Mouse (Mus musculus): ENCODE data around the gene Rhot2.
"Not testable (repeated sequence)": the region's sequence is repeated elsewhere in the genome, so short reads cannot be mapped to it uniquely, and the experiment has no call there.

Rhot2 gene

DNA sequence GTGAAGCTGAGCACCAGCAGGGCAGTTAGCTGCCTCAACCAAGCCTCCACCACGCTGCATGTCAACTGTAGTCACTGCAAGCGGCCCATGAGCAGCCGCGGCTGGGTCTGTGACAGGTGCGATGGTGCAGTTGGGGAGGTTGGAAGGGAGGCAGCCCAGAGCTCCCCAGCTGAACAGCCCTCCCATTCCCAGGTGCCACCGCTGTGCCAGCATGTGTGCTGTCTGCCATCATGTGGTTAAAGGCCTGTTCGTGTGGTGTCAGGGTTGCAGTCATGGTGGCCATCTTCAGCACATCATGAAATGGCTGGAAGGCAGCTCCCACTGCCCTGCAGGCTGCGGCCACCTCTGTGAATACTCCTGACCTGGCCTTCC is 16.4 kb downstream of the Rhot2 start:
- no peak for DNase-seq (ENCODE audit: low read depth, low spot score)

GRCm38 (mm10) chr17:25827546-25828222 is 17.0 kb downstream of the Rhot2 start:
- no peak for DNase-seq (ENCODE audit: low read depth, low spot score)

GRCm38 (mm10) chr17:25827011-25827410 is 17.6 kb downstream of the Rhot2 start:
- DNase-seq (ENCODE audit: low read depth, low spot score): no peak

GRCm38 (mm10) chr17:25825984-25826570 is 18.6 kb downstream of the Rhot2 start:
- no peak for DNase-seq (ENCODE audit: low read depth, low spot score)

- DNase-seq (ENCODE audit: low read depth, low spot score): no peak
Observed at GRCm38 (mm10) chr17:25825311-25825710, 19.3 kb downstream of the Rhot2 start.

DNA sequence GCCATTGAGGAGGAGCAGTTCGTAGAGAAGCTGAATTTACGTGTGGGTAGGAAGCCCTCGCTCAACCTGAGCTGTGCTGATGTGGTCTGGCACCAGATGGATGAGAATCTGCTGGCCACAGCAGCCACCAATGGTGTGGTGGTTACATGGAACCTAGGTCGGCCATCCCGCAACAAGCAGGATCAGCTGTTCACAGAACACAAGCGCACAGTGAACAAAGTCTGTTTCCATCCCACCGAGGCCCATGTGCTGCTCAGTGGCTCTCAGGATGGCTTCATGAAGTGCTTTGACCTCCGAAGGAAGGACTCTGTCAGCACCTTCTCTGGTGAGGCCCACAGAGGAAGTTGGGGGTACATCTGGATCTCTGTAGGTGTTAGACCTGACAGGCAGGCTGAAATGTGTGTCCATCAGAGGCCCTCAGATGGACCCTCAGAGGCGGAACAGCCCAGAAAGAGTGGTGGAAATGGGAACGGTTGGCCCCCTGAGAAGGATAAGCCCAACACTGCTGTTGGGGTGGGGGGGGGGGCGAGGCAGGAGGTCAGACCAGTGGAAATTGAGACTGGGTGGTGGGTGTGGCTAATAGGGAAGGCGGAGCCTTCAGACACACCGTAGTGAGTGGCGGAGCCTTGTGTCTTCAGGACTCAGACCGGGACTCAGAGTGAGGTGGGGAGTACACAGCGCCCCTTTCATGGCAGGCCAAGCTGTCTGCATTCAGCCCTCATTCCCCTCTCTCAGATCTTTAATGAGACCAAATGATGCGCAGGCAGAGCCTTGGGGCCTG is 20.1 kb downstream of the Rhot2 start:
- no peak for DNase-seq (ENCODE audit: low read depth, low spot score)

DNA sequence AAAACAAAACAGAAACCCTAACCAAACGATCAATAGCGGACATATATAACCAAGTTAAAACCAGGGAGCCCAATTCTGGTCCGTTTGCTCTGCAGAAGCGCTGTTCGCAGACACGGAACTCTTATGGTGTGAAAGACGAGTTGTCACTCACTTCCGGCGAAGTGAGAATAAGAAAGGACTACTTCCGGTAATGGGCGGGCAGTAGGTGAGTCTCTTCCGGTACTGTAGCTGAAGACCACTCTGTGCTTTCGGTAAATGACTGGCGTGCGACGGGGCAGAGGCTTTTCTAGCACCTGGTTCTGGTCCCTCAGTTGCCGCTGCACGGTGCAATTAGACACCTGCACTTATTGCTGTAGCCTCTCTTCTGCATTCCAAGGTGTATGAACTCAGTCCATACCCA is 21.2 kb downstream of the Rhot2 start, which contains the start of gene Wdr24:
TSS of gene Wdr24 (plus strand) at position 176 of the 400 bp plus-strand sequence.
- peak; percentile 95 for DNase-seq (ENCODE audit: low read depth, low spot score)

DNA sequence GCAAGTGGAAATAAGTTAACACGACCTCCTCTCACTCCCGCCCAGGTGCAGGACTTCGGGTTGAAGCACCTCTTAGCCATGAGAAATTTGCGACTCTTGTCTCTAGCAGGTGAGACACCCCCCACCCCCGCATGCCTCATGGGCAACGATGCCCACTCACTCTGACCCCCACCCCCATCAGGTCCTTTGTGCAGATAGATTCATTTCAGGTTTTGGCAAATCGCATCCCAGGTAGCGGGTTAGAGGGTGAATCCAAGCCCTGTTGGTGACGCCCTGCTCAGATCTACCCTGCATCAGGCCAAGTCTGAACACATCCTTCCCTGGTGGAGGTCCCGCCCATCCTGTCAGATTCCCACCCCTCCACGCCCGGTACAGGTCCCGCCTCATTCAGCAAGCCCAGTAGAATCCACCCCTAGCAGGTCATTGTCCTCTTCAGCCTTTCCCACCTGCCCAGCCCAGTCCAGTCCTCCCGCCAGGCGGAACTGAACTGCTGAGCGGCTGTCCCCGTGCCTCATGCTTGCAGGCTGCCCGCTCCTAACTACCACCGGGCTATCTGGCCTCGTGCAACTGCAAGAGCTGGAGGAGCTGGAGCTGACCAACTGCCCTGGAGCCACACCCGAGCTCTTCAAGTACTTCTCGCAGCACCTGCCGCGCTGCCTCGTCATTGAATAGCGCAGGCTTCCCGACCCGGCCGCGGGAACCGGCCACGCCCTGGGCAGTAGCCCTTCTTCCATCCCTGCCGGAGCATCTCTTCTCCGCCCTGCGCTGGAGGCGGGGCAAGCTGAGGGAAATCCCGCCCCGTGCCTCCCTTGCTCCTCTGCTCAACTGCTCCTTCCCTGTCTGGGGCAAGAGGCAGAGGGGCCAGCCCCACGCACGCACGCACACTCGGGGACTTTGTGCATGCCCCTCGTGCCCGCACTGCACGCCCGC is 25.5 kb downstream of the Rhot2 start:
- DNase-seq (ENCODE audit: low read depth, low spot score): no peak

- no peak for DNase-seq (ENCODE audit: low read depth, low spot score)
Observed at GRCm38 (mm10) chr17:25817662-25818061, 27.0 kb downstream of the Rhot2 start.

DNA sequence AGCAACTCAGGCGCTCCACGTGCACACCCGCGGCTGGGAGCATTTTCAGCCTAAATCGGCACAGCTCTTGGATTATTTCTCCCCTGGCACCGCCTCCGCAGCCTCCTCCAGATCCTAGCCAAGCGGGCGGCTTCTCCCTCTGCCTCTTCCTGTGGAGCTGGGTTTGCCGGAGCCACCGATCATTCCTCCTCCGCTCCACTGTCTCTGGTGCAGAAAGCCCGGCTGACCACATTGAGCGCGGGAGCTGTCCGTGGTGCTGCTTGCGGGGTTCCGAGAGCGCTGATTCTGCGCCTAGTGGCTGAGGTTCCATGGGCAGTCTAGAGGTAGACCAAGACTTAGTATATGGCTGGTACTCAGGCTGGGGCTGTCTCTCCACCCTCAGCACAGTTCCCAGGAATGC is 31.2 kb downstream of the Rhot2 start:
- DNase-seq (ENCODE audit: low read depth, low spot score): peak; percentile 75

GRCm38 (mm10) chr17:25810890-25811289 is 33.8 kb downstream of the Rhot2 start:
- no peak for DNase-seq (ENCODE audit: low read depth, low spot score)

DNA sequence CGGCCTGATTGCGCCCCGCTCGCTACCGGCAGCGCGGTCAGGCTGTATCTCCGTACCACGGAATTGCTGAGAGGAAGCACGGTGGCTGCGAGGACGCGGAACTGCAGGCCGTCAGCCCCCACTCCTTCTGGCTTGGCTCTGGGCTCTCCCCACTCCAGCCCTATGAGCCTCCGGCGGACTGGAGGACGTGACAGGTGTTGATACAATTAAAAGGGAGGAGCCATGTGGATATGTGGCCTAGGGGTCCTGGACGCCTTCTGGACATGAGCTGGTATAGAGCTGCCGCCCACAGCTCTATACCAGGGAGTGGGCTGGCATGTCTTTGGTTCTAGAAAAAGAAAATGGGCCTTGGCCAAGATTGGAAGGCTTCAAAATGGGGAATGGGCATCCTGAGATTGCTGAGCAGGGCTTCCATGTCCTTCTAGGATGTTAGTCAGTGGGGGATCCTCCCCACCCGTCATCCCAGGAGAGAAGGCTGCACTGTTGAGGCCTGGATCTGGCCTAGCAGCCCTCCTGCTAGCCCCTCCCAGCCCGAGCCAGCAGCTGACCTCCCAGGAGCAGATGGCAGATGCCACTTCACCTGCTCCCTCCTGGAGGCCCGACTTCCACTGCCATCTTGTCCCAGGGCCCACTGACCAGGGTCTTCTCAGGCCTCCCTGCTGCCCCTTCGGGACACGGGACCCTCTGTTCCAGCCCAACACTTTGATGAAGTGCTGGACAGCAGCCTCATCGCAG is 34.9 kb downstream of the Rhot2 start:
- no peak for DNase-seq (ENCODE audit: low read depth, low spot score)

DNA sequence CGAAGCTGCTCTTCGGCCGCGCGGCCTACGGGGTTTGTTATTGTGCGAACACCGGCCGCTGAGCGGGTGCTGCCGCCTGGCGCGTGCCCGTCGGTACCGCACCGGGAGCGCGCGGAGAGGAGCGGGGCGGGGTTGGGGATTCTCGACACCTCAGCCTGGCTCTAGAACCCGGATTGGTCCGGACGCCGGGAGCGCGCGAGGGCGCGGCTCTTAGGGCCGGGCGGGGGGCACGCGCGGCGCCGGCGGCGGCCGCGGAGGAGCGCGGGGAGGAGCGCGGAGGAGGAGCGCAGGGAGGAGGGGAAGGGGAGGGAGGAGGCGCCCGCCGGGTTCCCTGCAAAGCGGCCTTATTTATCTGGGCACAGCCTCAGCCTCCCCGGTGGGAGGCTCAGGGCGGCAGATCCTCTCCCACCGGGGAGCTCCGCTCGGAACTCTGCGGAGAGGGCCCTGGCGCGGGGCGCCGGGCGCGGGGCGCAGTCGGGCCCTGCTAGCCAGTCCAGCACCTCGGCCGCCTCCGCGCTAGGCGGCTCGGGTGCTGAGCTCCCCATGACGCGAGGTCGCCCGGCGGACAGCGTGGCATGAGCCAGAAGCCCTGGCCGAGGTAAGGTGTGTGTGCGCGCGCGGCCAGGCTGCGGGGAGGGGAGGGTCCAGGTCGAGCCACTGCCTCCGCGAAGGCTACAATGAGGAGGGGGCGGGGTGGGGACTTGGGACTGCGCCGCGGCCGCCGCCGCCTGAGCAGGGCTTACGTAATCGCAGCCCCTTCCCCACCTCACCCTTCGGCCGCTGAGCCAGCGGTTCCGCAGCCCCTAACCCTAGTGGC is 35.7 kb downstream of the Rhot2 start, which contains the start of gene Fbxl16:
TSS of gene Fbxl16 (plus strand) at position 297 of the 817 bp plus-strand sequence.
- no peak for DNase-seq (ENCODE audit: low read depth, low spot score)

- no peak for DNase-seq (ENCODE audit: low read depth, low spot score)
Observed at GRCm38 (mm10) chr17:25808028-25808427, 36.6 kb downstream of the Rhot2 start.

DNA sequence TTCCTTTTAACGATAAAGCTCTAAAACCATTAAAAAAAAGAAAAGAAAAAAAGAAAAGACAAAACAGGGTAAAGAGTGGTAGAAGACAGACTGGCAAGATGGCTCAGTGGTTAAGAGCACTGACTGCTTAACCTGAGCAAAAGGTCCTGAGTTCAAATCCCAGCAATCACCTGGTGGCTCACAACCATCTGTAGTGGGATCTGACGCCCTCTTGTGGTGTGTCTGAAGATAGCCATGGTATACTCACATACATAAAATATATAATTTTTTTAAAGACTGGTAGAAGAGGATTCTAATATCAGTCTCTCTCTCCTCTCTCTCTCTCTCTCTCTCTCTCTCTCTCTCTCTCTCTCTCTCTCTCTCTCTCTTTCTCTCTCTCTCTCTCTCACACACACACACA is 37.2 kb downstream of the Rhot2 start:
- DNase-seq (ENCODE audit: low read depth, low spot score): not testable (repeated sequence)

DNA sequence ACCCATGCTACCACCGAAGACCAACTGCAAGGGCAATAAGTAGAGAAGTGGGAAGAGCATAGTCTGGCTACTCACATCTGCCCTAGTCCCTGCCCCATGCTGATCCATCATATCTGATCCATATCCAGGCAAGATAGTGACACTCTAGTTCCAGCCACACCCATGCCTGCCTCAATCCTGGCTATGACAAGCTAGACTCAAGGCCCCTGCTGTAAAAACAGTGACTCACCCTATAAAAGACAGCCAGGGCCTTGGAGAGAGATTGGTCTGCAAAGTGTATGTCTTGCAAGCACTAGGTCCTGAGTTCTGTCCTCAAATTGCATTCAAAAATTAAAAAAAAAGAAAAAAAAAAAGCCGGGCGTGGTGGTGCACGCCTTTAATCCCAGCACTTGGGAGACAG is 38.1 kb downstream of the Rhot2 start:
- DNase-seq (ENCODE audit: low read depth, low spot score): peak; percentile 69

DNA sequence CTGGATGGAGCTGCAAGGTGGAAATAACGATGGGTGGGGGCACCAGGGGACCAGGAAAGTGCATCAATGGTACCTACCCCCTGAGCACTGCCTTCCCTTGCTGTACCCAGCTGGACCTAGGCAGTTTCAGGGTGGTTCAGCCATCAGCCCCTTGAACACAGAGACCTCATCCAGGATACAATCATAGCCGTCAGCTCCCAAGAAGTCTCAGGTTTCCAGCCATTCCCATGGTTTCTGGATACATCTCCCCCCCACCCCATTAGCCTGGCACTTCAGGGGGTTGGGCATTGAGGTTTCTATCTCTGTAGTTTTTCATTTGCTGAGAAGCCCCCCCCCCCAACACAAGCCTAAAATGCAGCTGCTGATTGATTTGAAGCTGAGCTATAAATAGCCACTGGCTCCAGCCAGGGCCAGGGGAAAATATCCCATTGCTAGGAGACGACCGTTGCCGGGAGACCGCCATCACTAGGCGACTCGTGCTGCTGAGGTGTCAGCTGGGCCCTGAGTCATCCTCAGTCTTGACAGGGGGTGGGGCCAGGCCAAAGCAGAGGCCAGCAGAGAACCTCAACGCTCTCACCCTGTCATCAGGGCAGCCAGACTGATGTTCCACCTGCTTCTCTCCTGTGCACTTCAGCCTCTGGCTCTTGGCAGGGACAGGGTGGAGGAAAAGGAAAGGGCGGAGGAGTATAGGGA is 41.7 kb downstream of the Rhot2 start:
- DNase-seq (ENCODE audit: low read depth, low spot score): peak; percentile 92

DNA sequence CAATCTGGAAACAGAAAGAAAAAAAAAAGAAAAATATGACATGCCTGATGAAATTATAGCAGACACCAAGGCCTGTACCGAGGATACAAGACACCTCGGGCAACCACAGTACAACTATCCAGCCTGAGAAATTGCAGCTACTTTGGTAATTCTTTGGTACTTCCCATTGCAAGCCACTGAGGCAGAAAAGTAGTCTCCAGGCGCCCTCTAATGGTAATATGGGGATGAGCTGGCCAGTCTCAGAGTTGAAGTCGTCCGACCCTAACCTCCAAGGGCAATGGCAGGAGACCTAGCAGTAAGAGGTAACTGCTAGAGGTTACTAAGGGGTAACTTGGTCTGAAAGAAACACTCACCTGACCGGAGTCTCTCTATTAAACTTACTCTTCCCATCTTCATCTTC is 43.6 kb downstream of the Rhot2 start:
- DNase-seq (ENCODE audit: low read depth, low spot score): peak; percentile 89

GRCm38 (mm10) chr17:25796951-25797369 is 47.7 kb downstream of the Rhot2 start, which contains the start of gene Metrn:
TSS of gene Metrn (minus strand) at chr17:25797136.
- DNase-seq (ENCODE audit: low read depth, low spot score): peak; percentile 87

Measured in 3T3-L1 (cell line).